Mouse (Mus musculus) T-cell, adult 2 months (primary cell): ENCODE measurements around the gene Kif1a.
"Not testable (repeated sequence)": the region's sequence is repeated elsewhere in the genome, so short reads cannot be mapped to it uniquely, and the experiment has no call there.

Experiments used
- DNase-seq: peaks from one replicate; pipeline ENCODE4 v3.0.0; 2022; ENCODE audit warnings: low spot score

Kif1a gene

DNA sequence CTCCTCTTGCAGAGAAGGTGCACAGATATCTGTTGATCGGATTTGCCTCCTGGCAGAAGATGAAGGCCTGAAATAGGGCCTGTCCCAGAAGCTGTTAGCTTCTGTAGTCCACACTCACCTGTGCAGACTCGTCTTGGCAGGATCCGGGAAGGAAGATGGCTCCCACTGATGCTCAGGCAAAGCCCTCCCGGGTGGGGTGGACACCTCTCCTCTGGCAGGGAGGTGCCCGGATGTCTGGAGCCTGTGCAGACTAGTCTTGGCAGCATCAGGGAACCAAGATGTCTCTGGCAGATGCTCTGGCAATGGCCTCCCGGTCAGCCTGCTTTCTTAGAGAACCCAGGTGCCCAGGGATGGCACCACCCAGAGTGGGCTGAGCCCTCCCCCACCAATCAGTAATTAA, 131.0 kb downstream of the Kif1a start:
- DNase-seq: not testable (repeated sequence)
